Mouse (Mus musculus) gastrocnemius, adult 2 months (tissue): ENCODE data around the gene A1cf. TPM values are rescaled to one million over a fixed set of nuclear protein-coding genes. Genes with fewer than 3 reads are reported as not detected.

Experiments used
- DNase-seq: peaks from one replicate; pipeline ENCODE4 v3.0.0; 2022
- H3K27ac ChIP-seq: fragments of 200-600 bp; 2 replicates; pipeline ENCODE4 v1.8.1; 2022; ENCODE audit warnings: mild to moderate bottlenecking
- H3K4me3 ChIP-seq: fragments of 200-600 bp; 2 replicates; pipeline ENCODE4 v1.8.1; 2022; ENCODE audit warnings: mild to moderate bottlenecking, moderate library complexity
- CTCF ChIP-seq: fragments of 200-600 bp; IDR thresholded peaks from 2 replicates; pipeline ENCODE4 v1.8.1; 2022; ENCODE audit warnings: antibody characterized with exemption, mild to moderate bottlenecking, moderate library complexity
- intact Hi-C: fragments of 180-260 bp; cut with DNase I; formaldehyde crosslinking; loops from one replicate; pipeline ENCODE4 v1.15.1; 2025
- total RNA-seq, 2 experiments: library from RNA; stranded (reverse); gene quantifications; 2 replicates each; pipeline ENCODE4 v1.2.3; 2021

A1cf gene
- total RNA-seq, 2 experiments from 2014 or later: not detected

GRCm38 (mm10) chr19:31960434-31960833, 91.9 kb downstream of the A1cf start:
- TF ChIP-seq CTCF: no peak
- no peak for DNase-seq
- intact Hi-C loops: no loop called here
- Histone ChIP-seq H3K4me3 (no peak overlapping the region), H3K27ac (no peak overlapping the region)

GRCm38 (mm10) chr19:31963147-31963546, 94.6 kb downstream of the A1cf start:
- TF ChIP-seq CTCF: no peak
- no peak for DNase-seq
- intact Hi-C loops: no loop called here

GRCm38 (mm10) chr19:31967933-31968532, 99.5 kb downstream of the A1cf start:
- no peak overlapping the region for H3K4me3 ChIP-seq
- intact Hi-C loops: no loop called here
- TF ChIP-seq CTCF: peak; percentile 38

More at GRCm38 (mm10) chr19:31963147-31963546, 94.6 kb downstream of the A1cf start:
- Histone ChIP-seq H3K27ac (no peak overlapping the region), H3K4me3 (no peak overlapping the region)

GRCm38 (mm10) chr19:31971405-31971804, 102.8 kb downstream of the A1cf start:
- intact Hi-C loops: loop anchor here (2.0 to 5.0 kb wide), 5 partner anchors 61 to 717 kb away; no protein-coding TSS in a partner anchor
- no peak overlapping the region for H3K4me3 ChIP-seq
- H3K27ac ChIP-seq: no peak overlapping the region
- no peak for DNase-seq
- no peak for TF ChIP-seq CTCF

More at GRCm38 (mm10) chr19:31967933-31968532, 99.5 kb downstream of the A1cf start:
- DNase-seq: no peak
- no peak overlapping the region for H3K27ac ChIP-seq

GRCm38 (mm10) chr19:31971998-31972397, 103.4 kb downstream of the A1cf start:
- DNase-seq: peak; percentile 80
- intact Hi-C loops: loop anchor here (2.0 to 5.0 kb wide), 6 partner anchors 60 to 717 kb away; no protein-coding TSS in a partner anchor
- no peak overlapping the region for H3K27ac ChIP-seq
- peak; percentile 99; the same call in 1 of the 2 replicates for TF ChIP-seq CTCF
- H3K4me3 ChIP-seq: no peak overlapping the region

GRCm38 (mm10) chr19:31975882-31976281, 107.3 kb downstream of the A1cf start:
- DNase-seq: no peak
- no peak for TF ChIP-seq CTCF
- H3K4me3 ChIP-seq: no peak overlapping the region
- intact Hi-C loops: no loop called here
- no peak overlapping the region for H3K27ac ChIP-seq

GRCm38 (mm10) chr19:31991057-31991456, 122.5 kb downstream of the A1cf start:
- DNase-seq: no peak
- intact Hi-C loops: no loop called here
- TF ChIP-seq CTCF: no peak
- no peak overlapping the region for H3K4me3 ChIP-seq
- H3K27ac ChIP-seq: no peak overlapping the region

- H3K4me3 ChIP-seq: no peak overlapping the region
- H3K27ac ChIP-seq: no peak overlapping the region
- no peak for TF ChIP-seq CTCF
- DNase-seq: no peak
- intact Hi-C loops: no loop called here
Measured at GRCm38 (mm10) chr19:31996916-31997315, 128.4 kb downstream of the A1cf start.

Other genes with a start within 250 kb of the A1cf start
- gene Prkg1, start 103.7 kb upstream of the A1cf start, total RNA-seq: 10 to 100 TPM; 22.5 to 37.7 TPM
- 1 to 10 TPM; 4.3 to 5.4 TPM for gene Asah2, start 239.4 kb downstream of the A1cf start, total RNA-seq